Mouse (Mus musculus) fibroblast of lung, adult 2 months (primary cell): ENCODE measurements around the gene Hspa12b.

Source experiments
- DNase-seq: peaks from one replicate; pipeline ENCODE4 v3.0.0-alpha.2; 2011; ENCODE audit warnings: low read depth

Gene Hspa12b

GRCm38 (mm10) chr2:131128636-131129157 is 1.6 kb downstream of the Hspa12b start:
- no peak for DNase-seq

GRCm38 (mm10) chr2:131129836-131130235 is 2.8 kb downstream of the Hspa12b start:
- no peak for DNase-seq

GRCm38 (mm10) chr2:131130849-131131248 is 3.8 kb downstream of the Hspa12b start:
- no peak for DNase-seq

GRCm38 (mm10) chr2:131132111-131132888 is 5.2 kb downstream of the Hspa12b start:
- no peak for DNase-seq

GRCm38 (mm10) chr2:131132930-131133547 is 6.0 kb downstream of the Hspa12b start, which contains the start of gene Gm11037:
Gm11037 (plus strand) TSS chr2:131133497.
- DNase-seq: no peak

- DNase-seq: no peak
These were observed 7.3 kb downstream of the Hspa12b start for GRCm38 (mm10) chr2:131134381-131134780.

- DNase-seq: no peak
These were observed 7.8 kb downstream of the Hspa12b start for GRCm38 (mm10) chr2:131134826-131135400.

- no peak for DNase-seq
These were observed 8.6 kb downstream of the Hspa12b start for GRCm38 (mm10) chr2:131135521-131136139.

- DNase-seq: no peak
These were observed 11.2 kb downstream of the Hspa12b start for GRCm38 (mm10) chr2:131138296-131138695.

- DNase-seq: no peak
These were observed 11.7 kb downstream of the Hspa12b start for GRCm38 (mm10) chr2:131138760-131139159.

- DNase-seq: no peak
These were observed 12.2 kb downstream of the Hspa12b start for GRCm38 (mm10) chr2:131139287-131139686.

- DNase-seq: no peak
These were observed 12.9 kb downstream of the Hspa12b start for GRCm38 (mm10) chr2:131139886-131140532.

- no peak for DNase-seq
These were observed 13.4 kb downstream of the Hspa12b start for GRCm38 (mm10) chr2:131140533-131140905.

- DNase-seq: no peak
These were observed 14.4 kb downstream of the Hspa12b start for GRCm38 (mm10) chr2:131141336-131141986.

GRCm38 (mm10) chr2:131142592-131142991 is 15.5 kb downstream of the Hspa12b start:
- DNase-seq: no peak

- no peak for DNase-seq
These were observed 16.1 kb downstream of the Hspa12b start for GRCm38 (mm10) chr2:131143007-131143780.

GRCm38 (mm10) chr2:131145121-131145520 is 18.0 kb downstream of the Hspa12b start:
- DNase-seq: no peak

GRCm38 (mm10) chr2:131145536-131145935 is 18.5 kb downstream of the Hspa12b start:
- DNase-seq: no peak

GRCm38 (mm10) chr2:131146193-131147042 is 19.3 kb downstream of the Hspa12b start:
- no peak for DNase-seq

- DNase-seq: no peak
These were observed 19.9 kb downstream of the Hspa12b start for GRCm38 (mm10) chr2:131147043-131147365.
